Mouse (Mus musculus): Measurements from ENCODE around the gene Ssbp4.

GRCm38 (mm10) chr8:70627041-70627440 lies 18.4 kb upstream of the Ssbp4 start:
- no peak for TF ChIP-seq GATA1 (IDR thresholded peaks at IDR 0.05; ENCODE audit: low read length)
- TF ChIP-seq TAL1 (IDR thresholded peaks at IDR 0.05; ENCODE audit: low read length) = no peak
